ENCODE assay signal across 8 mouse cellular contexts in genomic region chr6:114643716-114644115, GRCm38 (mm10). TPM values are rescaled to one million over a fixed set of nuclear protein-coding genes. Genes with fewer than 3 reads are reported as not detected.
A peak's percentile ranks its signal among the peaks of the same experiment; 100 is the strongest.
DNase-seq lines count a peak whose midpoint lies in the region; ATAC-seq and TF ChIP-seq lines count a peak whose summit lies in the region.

No protein-coding gene starts in this region.

- H3K36me3 ChIP-seq in forebrain, embryonic 12.5 days (replicated peaks): no peaks in the 10 kb centered on the region
- no peaks in the 10 kb centered on the region for H3K36me3 ChIP-seq in liver, embryonic 14.5 days (replicated peaks; ENCODE audit: control insufficient read depth, insufficient read depth, low read depth)

- peaks cover 7% of the 10 kb centered on the region for H3K4me1 ChIP-seq in forebrain, embryonic 12.5 days
- H3K4me1 ChIP-seq in liver, embryonic 14.5 days (replicated peaks; ENCODE audit: control insufficient read depth in 2 of 2, insufficient read depth in 2 of 2, low read length in 1 of 2): peaks cover 0 to 5% of the 10 kb centered on the region in 2 experiments; a peak in 1 of 4 replicates

- ATAC-seq in forebrain, embryonic 12.5 days (ENCODE audit: low FRiP score): no peak
- ATAC-seq in liver, embryonic 14.5 days (ENCODE audit: insufficient read depth): no peak

- no peak for TF ChIP-seq CTCF in liver, embryonic 14.5 days (IDR thresholded peaks at IDR 0.05; ENCODE audit: low read depth)

- H3K9me3 ChIP-seq in forebrain, embryonic 12.5 days: no peaks in the 10 kb centered on the region
- H3K9me3 ChIP-seq in liver, embryonic 14.5 days (ENCODE audit: control insufficient read depth, low read length): no peaks in the 10 kb centered on the region

- H3K27ac ChIP-seq in forebrain, embryonic 12.5 days: no peak overlapping the region
- H3K27ac ChIP-seq in liver, embryonic 14.5 days: peak overlapping the region; percentile 32; the same call in 1 of the 2 replicates

- H3K4me2 ChIP-seq in forebrain, embryonic 12.5 days: peak overlapping the region; percentile 82
- H3K4me2 ChIP-seq in liver, embryonic 14.5 days (ENCODE audit: low read depth): peak overlapping the region; percentile 91

- H3K4me3 ChIP-seq in forebrain, embryonic 12.5 days (replicated peaks): peak overlapping the region; percentile 68
- H3K4me3 ChIP-seq in liver, embryonic 14.5 days (ENCODE audit: insufficient read depth in 1 of 2, low read depth in 2 of 2, low read length in 2 of 2): peak overlapping the region; percentile 85 to 97

- H3K27me3 ChIP-seq in forebrain, embryonic 12.5 days: no peaks in the 10 kb centered on the region
- H3K27me3 ChIP-seq in liver, embryonic 14.5 days (ENCODE audit: control insufficient read depth, insufficient read depth, low read length): no peaks in the 10 kb centered on the region

- WGBS in forebrain, embryonic 12.5 days: 49% methylated on average over 8 of the region's 8 CpGs
- WGBS in liver, embryonic 14.5 days (ENCODE audit: insufficient replicate concordance): 38% methylated on average over 8 of the region's 8 CpGs

- peak; percentile 0 for DNase-seq in gastrocnemius, postnatal 25 days
- no peak for DNase-seq in gastrocnemius, adult 8-10 months (ENCODE audit: low spot score in 2 of 2)
- DNase-seq in B cell, adult 2 months: peak; percentile 13 to 17
- DNase-seq in liver, embryonic 14.5 days (ENCODE audit: low read depth in 3 of 3, low spot score in 3 of 3): no peak
- DNase-seq in urinary bladder, postnatal 14 days (ENCODE audit: low spot score): no peak
- DNase-seq in right cerebral cortex, postnatal 14 days: no peak
- DNase-seq in urinary bladder, postnatal 10 days (ENCODE audit: low spot score): no peak

- H3K9ac ChIP-seq in forebrain, embryonic 12.5 days: peak overlapping the region; percentile 62
- peak overlapping the region; percentile 86 for H3K9ac ChIP-seq in liver, embryonic 14.5 days (replicated peaks)

- TF ChIP-seq EP300 in liver, embryonic 14.5 days (IDR thresholded peaks at IDR 0.05; ENCODE audit: low read depth): no peak

RNA-seq across cellular contexts. Expression of gene Atg7, which starts 0.8 kb away (rescaled TPM):
- total RNA-seq in gastrocnemius, postnatal 25 days (2021): 1 to 10 TPM; 5.6 to 6.5 TPM
- 10 to 100 TPM in 1 of 4 experiments, 1 to 10 TPM in 3; 8.2 to 10.4 (median 9.0) TPM for total RNA-seq in gastrocnemius, adult 8-10 months (2022)
- polyA plus RNA-seq in forebrain, embryonic 12.5 days (2016; fragmentation: Nextera tagmentation; extraction: Ambion mirVana): 19.9 and 21.9 TPM in 2 replicates
- polyA plus RNA-seq in liver, embryonic 14.5 days (2012; rRNA removed): 4.7 and 4.8 TPM in 2 replicates
- polyA plus RNA-seq in liver, embryonic 14.5 days (2014; fragmentation: Nextera tagmentation; extraction: Ambion mirVana): 8.9 and 11.8 TPM in 2 replicates

Comparison
In these comparisons a context has a peak if more than half of its experiments do, and no peak if none do; other contexts are left out.
1. DNase-seq: peak in gastrocnemius, postnatal 25 days (single experiment) and B cell, adult 2 months (2 of 2); none in gastrocnemius, adult 8-10 months (0 of 2), liver, embryonic 14.5 days (0 of 3), urinary bladder, postnatal 14 days (single experiment), right cerebral cortex, postnatal 14 days (single experiment) and urinary bladder, postnatal 10 days (single experiment).